Mouse (Mus musculus) lung, embryonic 14.5 days (tissue): ENCODE measurements around the gene Il1rapl2. TPM values are rescaled to one million over a fixed set of nuclear protein-coding genes. Genes with fewer than 3 reads are reported as not detected.

Experiments
- ATAC-seq: fragments of 200-750 bp; cut with Nextera tagmentation; 2 replicates; pipeline ENCODE4 v1.8.0; 2017; ENCODE audit warnings: mild to moderate bottlenecking, moderate TSS enrichment, moderate library complexity; ENCODE audit not compliant: insufficient read depth
- DNase-seq: peaks from one replicate; pipeline ENCODE4 v3.0.0-alpha.2; 2015
- H3K27ac ChIP-seq: fragments of 300-500 bp; sonication (generic); 2 replicates; pipeline ENCODE4 v1.5.1; 2014; ENCODE audit warnings: low read depth, mild to moderate bottlenecking, moderate library complexity
- H3K27me3 ChIP-seq: fragments of 300-500 bp; sonication (generic); 2 replicates; pipeline ENCODE4 v1.6.1; 2014; ENCODE audit warnings: low read length, control low read depth; ENCODE audit not compliant: insufficient read depth
- H3K36me3 ChIP-seq: fragments of 300-500 bp; sonication (generic); 2 replicates; pipeline ENCODE4 v1.6.1; 2014; ENCODE audit warnings: control low read depth; ENCODE audit not compliant: insufficient read depth
- H3K4me1 ChIP-seq: fragments of 300-500 bp; sonication (generic); 2 replicates; pipeline ENCODE4 v1.6.1; 2014; ENCODE audit warnings: antibody characterized with exemption, control low read depth; ENCODE audit not compliant: insufficient read depth
- H3K4me2 ChIP-seq: fragments of 300-500 bp; sonication (generic); 2 replicates; pipeline ENCODE4 v1.6.1; 2014; ENCODE audit warnings: mild to moderate bottlenecking
- H3K4me3 ChIP-seq: fragments of 300-500 bp; sonication (generic); 2 replicates; pipeline ENCODE4 v1.5.1; 2014; ENCODE audit warnings: low read depth, low read length
- H3K9ac ChIP-seq: fragments of 300-500 bp; sonication (generic); 2 replicates; pipeline ENCODE4 v1.6.1; 2014
- H3K9me3 ChIP-seq: fragments of 300-500 bp; sonication (generic); 2 replicates; pipeline ENCODE4 v1.6.1; 2016; ENCODE audit warnings: low read depth, low read length, control low read depth
- CTCF ChIP-seq: IDR thresholded peaks from 2 replicates; pipeline ENCODE4 v1.5.1; 2016; ENCODE audit warnings: antibody characterized with exemption, low read depth
- WGBS: fragments of 180-500 bp; shearing (Covaris S2); extraction: QIAGEN DNeasy Blood & Tissue Kit; methylation state at CpG from one replicate; pipeline ENCODE4 v1.1.7; 2014; 5-methylcytosine and 5-hydroxymethylcytosine counted together
- polyA plus RNA-seq: library from polyadenylated mRNA; unstranded; fragments of >200 nt; fragmentation: Nextera tagmentation; extraction: Ambion mirVana; gene quantifications from 2 replicates; pipeline ENCODE4 v1.2.1, GENCODE M21; 2014

The Il1rapl2 gene
- polyA plus RNA-seq, 1 experiment from 2014 or later, result not detected

GRCm38 (mm10) chrX:137923490-137923889, 353.1 kb downstream of the Il1rapl2 start:
- TF ChIP-seq CTCF, result no peak
- Histone ChIP-seq H3K27ac (no peak overlapping the region), H3K4me3 (no peak overlapping the region)

GRCm38 (mm10) chrX:137926835-137927234, 356.4 kb downstream of the Il1rapl2 start:
- no peak for TF ChIP-seq CTCF
- no peak overlapping the region for H3K9ac ChIP-seq
- H3K27ac ChIP-seq, result no peak overlapping the region
- H3K4me3 ChIP-seq, result no peak overlapping the region
- H3K36me3 ChIP-seq, result no peaks in the 10 kb centered on the region
- H3K4me1 ChIP-seq, result no peaks in the 10 kb centered on the region
- no peak for ATAC-seq
- no peaks in the 10 kb centered on the region for H3K27me3 ChIP-seq
- H3K4me2 ChIP-seq, result no peak overlapping the region
- no peak for DNase-seq
- 58% methylated on average over 2 of the region's 2 CpGs for WGBS
- no peaks in the 10 kb centered on the region for H3K9me3 ChIP-seq

More at GRCm38 (mm10) chrX:137923490-137923889, 353.1 kb downstream of the Il1rapl2 start:
- Histone ChIP-seq H3K27me3 (no peaks in the 10 kb centered on the region), H3K36me3 (no peaks in the 10 kb centered on the region), H3K9me3 (no peaks in the 10 kb centered on the region), H3K9ac (no peak overlapping the region), H3K4me2 (no peak overlapping the region), H3K4me1 (no peaks in the 10 kb centered on the region)
- DNase-seq, result no peak
- no peak for ATAC-seq

GRCm38 (mm10) chrX:137947741-137948140, 377.3 kb downstream of the Il1rapl2 start:
- no peaks in the 10 kb centered on the region for H3K27me3 ChIP-seq
- H3K4me3 ChIP-seq, result no peak overlapping the region
- ATAC-seq (no peak), DNase-seq (no peak)
- no peaks in the 10 kb centered on the region for H3K9me3 ChIP-seq
- no peak overlapping the region for H3K4me2 ChIP-seq
- H3K9ac ChIP-seq, result no peak overlapping the region
- 74% methylated on average over 1 of the region's 1 CpGs for WGBS
- TF ChIP-seq CTCF, result no peak
- H3K36me3 ChIP-seq, result no peaks in the 10 kb centered on the region
- no peaks in the 10 kb centered on the region for H3K4me1 ChIP-seq
- H3K27ac ChIP-seq, result no peak overlapping the region

GRCm38 (mm10) chrX:137971306-137971705, 400.9 kb downstream of the Il1rapl2 start:
- Histone ChIP-seq H3K9me3 (no peaks in the 10 kb centered on the region), H3K27me3 (no peaks in the 10 kb centered on the region), H3K27ac (no peak overlapping the region), H3K9ac (no peak overlapping the region), H3K4me3 (no peak overlapping the region), H3K4me1 (no peaks in the 10 kb centered on the region), H3K4me2 (no peak overlapping the region), H3K36me3 (no peaks in the 10 kb centered on the region)
- ATAC-seq (no peak), DNase-seq (no peak)
- no peak for TF ChIP-seq CTCF
- WGBS, result 53% methylated on average over 5 of the region's 5 CpGs

- TF ChIP-seq CTCF, result no peak
- Histone ChIP-seq H3K27me3 (no peaks in the 10 kb centered on the region), H3K9me3 (no peaks in the 10 kb centered on the region), H3K4me3 (no peak overlapping the region), H3K36me3 (no peaks in the 10 kb centered on the region), H3K9ac (no peak overlapping the region), H3K4me1 (no peaks in the 10 kb centered on the region), H3K4me2 (no peak overlapping the region), H3K27ac (no peak overlapping the region)
- DNase-seq, result no peak
- no peak for ATAC-seq
- WGBS, result 92% methylated on average over 3 of the region's 3 CpGs
Measured at GRCm38 (mm10) chrX:138043113-138043512, 472.7 kb downstream of the Il1rapl2 start.

GRCm38 (mm10) chrX:138103954-138104353, 533.5 kb downstream of the Il1rapl2 start:
- ATAC-seq (no peak), DNase-seq (no peak)
- WGBS, result 49% methylated on average over 6 of the region's 6 CpGs
- H3K4me3 ChIP-seq, result no peak overlapping the region
- H3K27ac ChIP-seq, result no peak overlapping the region
- H3K9me3 ChIP-seq, result no peaks in the 10 kb centered on the region
- no peaks in the 10 kb centered on the region for H3K36me3 ChIP-seq
- H3K4me1 ChIP-seq, result no peaks in the 10 kb centered on the region
- H3K27me3 ChIP-seq, result no peaks in the 10 kb centered on the region
- H3K9ac ChIP-seq, result no peak overlapping the region
- no peak for TF ChIP-seq CTCF
- H3K4me2 ChIP-seq, result no peak overlapping the region

- Histone ChIP-seq H3K27me3 (no peaks in the 10 kb centered on the region), H3K36me3 (no peaks in the 10 kb centered on the region), H3K9ac (no peak overlapping the region), H3K4me1 (no peaks in the 10 kb centered on the region), H3K27ac (no peak overlapping the region), H3K4me3 (no peak overlapping the region), H3K9me3 (no peaks in the 10 kb centered on the region), H3K4me2 (no peak overlapping the region)
- DNase-seq (no peak), ATAC-seq (no peak)
- no peak for TF ChIP-seq CTCF
- 74% methylated on average over 3 of the region's 3 CpGs for WGBS
Measured at GRCm38 (mm10) chrX:138104668-138105067, 534.3 kb downstream of the Il1rapl2 start.

- peak; percentile 73 for DNase-seq
- H3K4me2 ChIP-seq, result no peak overlapping the region
- ATAC-seq, result no peak; the same call in 1 of the 2 replicates
- H3K27me3 ChIP-seq, result no peaks in the 10 kb centered on the region
- no peak overlapping the region for H3K9ac ChIP-seq
- no peaks in the 10 kb centered on the region for H3K36me3 ChIP-seq
- H3K4me1 ChIP-seq, result no peaks in the 10 kb centered on the region
- H3K27ac ChIP-seq, result no peak overlapping the region
- 10% methylated on average over 3 of the region's 3 CpGs for WGBS
- H3K9me3 ChIP-seq, result no peaks in the 10 kb centered on the region
- no peak overlapping the region for H3K4me3 ChIP-seq
- peak; percentile 58 for TF ChIP-seq CTCF
Measured at GRCm38 (mm10) chrX:138170146-138170545, 599.7 kb downstream of the Il1rapl2 start.
